Mouse (Mus musculus) left cerebral cortex, adult 9 months (tissue): ENCODE measurements around the gene Olfr715b.
"Not testable (repeated sequence)": the region's sequence is repeated elsewhere in the genome, so short reads cannot be mapped to it uniquely, and the experiment has no call there.

Experiments used
- DNase-seq, 2 experiments: peaks; one replicate each; pipeline ENCODE4 v3.0.0; 2022; ENCODE audit warnings: low spot score in 2 of 2

Olfr715b gene

GRCm38 (mm10) chr7:107110269-107110668 is at the start of gene Olfr715b:
Gene Olfr715b, minus strand, starts transcription at chr7:107110369.
- DNase-seq, result not testable (repeated sequence)

GRCm38 (mm10) chr7:107138027-107138426 is 27.9 kb upstream of the Olfr715b start, which contains the start of gene Olfr716:
Gene Olfr716, plus strand, starts transcription at chr7:107138327.
- not testable (repeated sequence) for DNase-seq

GRCm38 (mm10) chr7:107130983-107131382 is 20.8 kb upstream of the Olfr715b start, which contains the start of gene Olfr715:
Gene Olfr715, minus strand, starts transcription at chr7:107131083.
- DNase-seq, result not testable (repeated sequence)

GRCm38 (mm10) chr7:107092920-107093319 is 17.2 kb downstream of the Olfr715b start, which contains the start of gene Olfr17:
Gene Olfr17, plus strand, starts transcription at chr7:107093220.
- no peak for DNase-seq

- DNase-seq, result no peak
Observed at GRCm38 (mm10) chr7:107070681-107071080, 39.5 kb downstream of the Olfr715b start, which contains the start of gene Olfr714. Gene Olfr714, plus strand, starts transcription at chr7:107070981.
